Mouse (Mus musculus): ENCODE data around the gene Agfg2. TPM values are rescaled to one million over a fixed set of nuclear protein-coding genes. Genes with fewer than 3 reads are reported as not detected.

Agfg2 gene
- polyA plus RNA-seq, 2 experiments, result 13.4 to 16.3 TPM

DNA sequence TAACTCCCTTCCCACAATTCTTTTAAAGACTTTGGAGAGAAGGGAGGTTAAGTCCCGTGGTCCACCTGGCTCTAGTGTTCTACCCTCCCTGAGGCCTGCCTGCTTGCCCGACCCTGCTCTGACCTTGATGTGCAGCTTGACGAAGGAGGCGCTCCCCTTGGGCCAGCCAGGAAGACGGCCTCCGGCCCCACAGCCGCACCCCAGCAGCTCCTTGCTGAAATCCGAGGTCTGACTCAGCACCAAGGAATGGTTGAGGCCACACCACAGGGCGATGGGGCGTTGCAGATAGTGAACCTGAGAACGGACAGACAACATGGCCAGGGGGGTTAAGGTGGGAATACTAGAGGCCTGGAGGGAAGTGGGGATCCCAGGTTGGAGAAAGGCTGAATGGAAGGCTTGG, 71.0 kb downstream of the Agfg2 start, which contains the start of gene Pcolce:
Gene Pcolce, minus strand, starts transcription at position 235 of the 400 bp plus-strand sequence.
- Histone ChIP-seq H3K9ac (ENCODE audit: low read depth, low read length, severe bottlenecking) (no peak within 1 kb of the TSS), H3K4me1 (ENCODE audit: control insufficient read depth, insufficient read depth, low read length) (peaks cover 45% of the 10 kb centered on the region), H3K27ac (replicated peaks; ENCODE audit: low read depth, low read length) (no peak within 1 kb of the TSS), H3K36me3 (ENCODE audit: control insufficient read depth, insufficient read depth, low read length) (no peaks in the 10 kb centered on the region), H3K4me3 (replicated peaks; ENCODE audit: low read length) (no peak within 1 kb of the TSS), H3K4me2 (replicated peaks; ENCODE audit: low read depth, low read length, severe bottlenecking) (no peak within 1 kb of the TSS), H3K27me3 (ENCODE audit: control insufficient read depth, insufficient read depth, low read length) (no peaks in the 10 kb centered on the region), H3K9me3 (ENCODE audit: control insufficient read depth, low read length) (no peaks in the 10 kb centered on the region)
- no peak for TF ChIP-seq POLR2A (IDR thresholded peaks at IDR 0.05; ENCODE audit: borderline replicate concordance, extremely low read depth, insufficient read depth, insufficient read length)
- 53% methylated on average over 11 of the region's 11 CpGs for WGBS
- ATAC-seq (ENCODE audit: low FRiP score, low read depth) (no peak), DNase-seq (ENCODE audit: low spot score) (no peak)

DNA sequence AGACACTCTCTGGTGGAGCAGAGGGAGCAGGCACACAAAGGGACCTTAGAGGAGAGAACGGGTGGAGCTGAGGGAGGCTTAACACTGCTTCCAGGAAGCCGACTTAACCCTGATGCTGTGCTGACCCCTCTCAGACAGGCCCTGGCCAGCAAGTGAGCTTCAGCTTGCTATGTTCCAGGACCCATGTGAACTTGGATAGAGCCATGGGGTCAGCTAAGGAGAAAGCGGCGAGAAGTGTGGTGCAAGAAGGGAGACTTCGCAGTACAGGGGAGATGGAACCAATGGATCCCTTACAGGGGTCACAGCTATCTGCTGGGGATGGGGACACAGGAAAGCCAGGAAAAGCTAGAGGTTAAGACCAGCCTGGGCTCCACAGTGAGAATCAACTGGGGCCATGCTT, 71.5 kb downstream of the Agfg2 start:
- Histone ChIP-seq H3K4me1 (ENCODE audit: control insufficient read depth, insufficient read depth, low read length) (peaks cover 50% of the 10 kb centered on the region), H3K4me2 (replicated peaks; ENCODE audit: low read depth, low read length, severe bottlenecking) (no peak overlapping the region), H3K27me3 (ENCODE audit: control insufficient read depth, insufficient read depth, low read length) (no peaks in the 10 kb centered on the region), H3K36me3 (ENCODE audit: control insufficient read depth, insufficient read depth, low read length) (no peaks in the 10 kb centered on the region), H3K27ac (replicated peaks; ENCODE audit: low read depth, low read length) (no peak overlapping the region), H3K9me3 (ENCODE audit: control insufficient read depth, low read length) (no peaks in the 10 kb centered on the region), H3K9ac (ENCODE audit: low read depth, low read length, severe bottlenecking) (no peak overlapping the region), H3K4me3 (replicated peaks; ENCODE audit: low read length) (no peak overlapping the region)
- TF ChIP-seq POLR2A (IDR thresholded peaks at IDR 0.05; ENCODE audit: borderline replicate concordance, extremely low read depth, insufficient read depth, insufficient read length), result no peak
- no peak for DNase-seq (ENCODE audit: low spot score)
- no peak for ATAC-seq (ENCODE audit: low FRiP score, low read depth)
- WGBS, result 69% methylated on average over 5 of the region's 5 CpGs

DNA sequence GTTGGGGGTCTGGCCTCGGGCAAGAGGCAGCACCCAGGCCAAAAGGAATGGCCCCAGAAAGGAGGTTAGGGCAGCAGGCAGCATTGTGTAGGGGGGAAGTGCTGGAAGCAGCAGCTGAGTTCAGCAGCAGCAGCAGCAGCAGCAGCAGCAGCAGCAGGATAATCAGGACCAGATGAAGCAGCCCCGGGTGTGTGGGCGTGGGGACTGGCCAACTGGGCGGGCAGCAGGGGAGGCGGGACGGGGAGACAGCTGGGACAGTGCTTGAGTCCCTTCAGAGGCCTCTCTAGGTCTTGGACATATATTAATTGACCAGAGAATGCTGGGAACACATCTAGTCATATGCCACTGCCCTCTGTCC, 73.3 kb downstream of the Agfg2 start:
- TF ChIP-seq POLR2A (IDR thresholded peaks at IDR 0.05; ENCODE audit: borderline replicate concordance, extremely low read depth, insufficient read depth, insufficient read length), result no peak
- peak overlapping the region; percentile 55 for H3K9ac ChIP-seq (ENCODE audit: low read depth, low read length, severe bottlenecking)
- peak overlapping the region; percentile 43 for H3K4me3 ChIP-seq (replicated peaks; ENCODE audit: low read length)
- H3K9me3 ChIP-seq (ENCODE audit: control insufficient read depth, low read length), result no peaks in the 10 kb centered on the region
- peak overlapping the region; percentile 70 for H3K4me2 ChIP-seq (replicated peaks; ENCODE audit: low read depth, low read length, severe bottlenecking)
- no peaks in the 10 kb centered on the region for H3K27me3 ChIP-seq (ENCODE audit: control insufficient read depth, insufficient read depth, low read length)
- H3K36me3 ChIP-seq (ENCODE audit: control insufficient read depth, insufficient read depth, low read length), result peaks cover 12% of the 10 kb centered on the region
- 0% methylated on average over 6 of the region's 6 CpGs for WGBS
- H3K27ac ChIP-seq (replicated peaks; ENCODE audit: low read depth, low read length), result peak overlapping the region; percentile 95
- peaks cover 52% of the 10 kb centered on the region for H3K4me1 ChIP-seq (ENCODE audit: control insufficient read depth, insufficient read depth, low read length)
- peak; percentile 78 for DNase-seq (ENCODE audit: low spot score)
- ATAC-seq (ENCODE audit: low FRiP score, low read depth), result peak; percentile 72; the same call in 1 of the 2 replicates

DNA sequence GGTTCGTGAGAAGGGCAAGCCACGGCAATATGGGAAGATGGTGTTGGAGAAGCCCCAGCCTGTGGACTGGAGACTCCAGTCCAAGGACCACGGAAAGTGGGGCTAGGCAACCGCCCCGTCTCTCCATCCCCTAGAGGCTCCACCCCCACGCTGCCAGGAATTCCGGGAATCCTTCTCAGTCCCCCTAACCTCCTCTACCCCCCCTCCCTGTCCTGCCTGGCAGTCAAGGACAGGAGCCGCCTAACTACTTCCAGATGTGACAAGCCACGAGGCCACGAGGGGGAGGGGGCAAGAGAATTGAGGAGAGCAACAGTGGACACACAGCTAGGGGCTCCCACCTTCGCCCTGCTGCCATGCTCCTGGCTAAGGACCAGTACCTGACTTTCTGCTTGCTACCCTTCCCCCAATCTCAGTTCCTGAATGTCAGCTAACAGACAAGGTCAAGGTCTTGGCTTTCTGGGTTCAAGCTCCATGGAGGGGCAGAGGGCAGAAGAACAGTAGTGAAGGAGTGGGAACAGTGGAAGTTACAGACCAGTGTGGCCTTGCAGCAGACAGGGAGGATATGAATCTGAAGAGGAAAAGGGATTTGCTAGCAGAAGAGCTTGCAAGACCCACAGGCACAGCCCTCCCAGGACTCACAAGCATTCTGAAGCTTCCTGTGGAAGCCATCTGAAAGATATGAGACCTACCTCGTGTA, 73.8 kb downstream of the Agfg2 start:
- Histone ChIP-seq H3K27ac (replicated peaks; ENCODE audit: low read depth, low read length) (peak overlapping the region; percentile 95), H3K4me3 (replicated peaks; ENCODE audit: low read length) (peak overlapping the region; percentile 43), H3K9ac (ENCODE audit: low read depth, low read length, severe bottlenecking) (peak overlapping the region; percentile 55), H3K4me2 (replicated peaks; ENCODE audit: low read depth, low read length, severe bottlenecking) (peak overlapping the region; percentile 70), H3K36me3 (ENCODE audit: control insufficient read depth, insufficient read depth, low read length) (peaks cover 18% of the 10 kb centered on the region), H3K27me3 (ENCODE audit: control insufficient read depth, insufficient read depth, low read length) (no peaks in the 10 kb centered on the region), H3K9me3 (ENCODE audit: control insufficient read depth, low read length) (no peaks in the 10 kb centered on the region), H3K4me1 (ENCODE audit: control insufficient read depth, insufficient read depth, low read length) (peaks cover 52% of the 10 kb centered on the region)
- 3% methylated on average over 12 of the region's 12 CpGs for WGBS
- DNase-seq (ENCODE audit: low spot score), result peak; percentile 87
- TF ChIP-seq POLR2A (IDR thresholded peaks at IDR 0.05; ENCODE audit: borderline replicate concordance, extremely low read depth, insufficient read depth, insufficient read length), result no peak
- peak; percentile 78 for ATAC-seq (ENCODE audit: low FRiP score, low read depth)

DNA sequence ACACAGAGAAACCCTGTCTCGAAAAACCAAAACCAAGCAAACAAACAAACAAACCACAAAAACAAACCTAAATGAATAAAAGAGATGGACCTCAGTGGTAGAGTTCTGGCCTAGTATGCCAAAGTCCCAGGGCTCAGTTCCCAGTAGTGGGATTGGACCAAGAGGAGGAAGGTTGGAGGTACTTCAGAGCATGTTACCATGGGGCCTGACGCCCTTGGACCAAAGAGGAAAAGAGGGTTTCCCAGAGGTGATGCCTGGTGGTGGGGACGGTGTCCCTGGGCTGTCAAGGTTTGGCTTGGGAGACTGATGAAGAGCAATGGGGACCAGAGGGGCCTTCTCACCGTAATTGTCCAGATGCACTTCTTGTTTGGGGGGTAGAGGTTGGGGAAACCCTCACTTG, 74.5 kb downstream of the Agfg2 start:
- Histone ChIP-seq H3K9me3 (ENCODE audit: control insufficient read depth, low read length) (no peaks in the 10 kb centered on the region), H3K9ac (ENCODE audit: low read depth, low read length, severe bottlenecking) (peak overlapping the region; percentile 55), H3K27me3 (ENCODE audit: control insufficient read depth, insufficient read depth, low read length) (no peaks in the 10 kb centered on the region), H3K27ac (replicated peaks; ENCODE audit: low read depth, low read length) (peak overlapping the region; percentile 95), H3K36me3 (ENCODE audit: control insufficient read depth, insufficient read depth, low read length) (peaks cover 24% of the 10 kb centered on the region), H3K4me3 (replicated peaks; ENCODE audit: low read length) (peak overlapping the region; percentile 43), H3K4me1 (ENCODE audit: control insufficient read depth, insufficient read depth, low read length) (peaks cover 52% of the 10 kb centered on the region), H3K4me2 (replicated peaks; ENCODE audit: low read depth, low read length, severe bottlenecking) (peak overlapping the region; percentile 70)
- WGBS, result 34% methylated on average over 4 of the region's 4 CpGs
- TF ChIP-seq POLR2A (IDR thresholded peaks at IDR 0.05; ENCODE audit: borderline replicate concordance, extremely low read depth, insufficient read depth, insufficient read length), result no peak
- ATAC-seq (ENCODE audit: low FRiP score, low read depth), result no peak
- DNase-seq (ENCODE audit: low spot score), result no peak

Data from limb, embryonic 14.5 days (tissue).